Mouse (Mus musculus) heart, adult 11 months (tissue): ENCODE data around the gene Limch1.

Experiments used
- DNase-seq: peaks from one replicate; pipeline ENCODE4 v3.0.0; 2022

Limch1 gene

DNA sequence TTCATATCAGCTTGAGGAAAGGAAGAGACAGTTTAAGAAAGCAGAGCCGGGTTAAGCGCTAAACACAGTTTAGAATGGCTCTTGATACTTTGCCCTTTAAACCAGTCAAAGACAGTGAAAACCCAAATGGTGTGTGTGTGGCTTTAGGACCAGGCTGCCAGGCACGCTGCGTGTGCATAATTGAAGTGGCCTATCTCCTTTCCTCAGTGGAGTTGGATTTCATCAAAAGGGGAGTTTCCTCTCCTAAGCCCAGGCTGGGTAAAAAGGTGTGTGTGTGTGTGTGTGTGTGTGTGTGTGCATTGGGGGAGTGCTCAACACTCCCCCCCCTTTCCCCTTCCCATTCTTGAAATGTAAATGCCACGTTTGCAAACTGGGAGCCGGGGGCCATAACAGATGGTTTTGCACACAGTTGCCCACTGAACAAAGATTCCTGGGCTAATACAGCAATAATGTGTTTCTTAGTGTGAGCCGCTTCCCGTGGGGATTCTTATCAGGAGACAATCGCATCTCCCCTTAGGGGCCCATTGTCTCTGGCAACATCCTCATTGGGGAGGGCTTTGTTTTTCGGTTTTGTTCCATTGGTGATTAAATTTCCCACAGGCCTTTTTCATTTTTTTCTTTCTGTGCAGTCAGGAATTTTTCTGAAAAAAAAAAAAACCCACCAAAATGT lies 2.3 kb downstream of the Limch1 start:
- peak; percentile 95 for DNase-seq

DNA sequence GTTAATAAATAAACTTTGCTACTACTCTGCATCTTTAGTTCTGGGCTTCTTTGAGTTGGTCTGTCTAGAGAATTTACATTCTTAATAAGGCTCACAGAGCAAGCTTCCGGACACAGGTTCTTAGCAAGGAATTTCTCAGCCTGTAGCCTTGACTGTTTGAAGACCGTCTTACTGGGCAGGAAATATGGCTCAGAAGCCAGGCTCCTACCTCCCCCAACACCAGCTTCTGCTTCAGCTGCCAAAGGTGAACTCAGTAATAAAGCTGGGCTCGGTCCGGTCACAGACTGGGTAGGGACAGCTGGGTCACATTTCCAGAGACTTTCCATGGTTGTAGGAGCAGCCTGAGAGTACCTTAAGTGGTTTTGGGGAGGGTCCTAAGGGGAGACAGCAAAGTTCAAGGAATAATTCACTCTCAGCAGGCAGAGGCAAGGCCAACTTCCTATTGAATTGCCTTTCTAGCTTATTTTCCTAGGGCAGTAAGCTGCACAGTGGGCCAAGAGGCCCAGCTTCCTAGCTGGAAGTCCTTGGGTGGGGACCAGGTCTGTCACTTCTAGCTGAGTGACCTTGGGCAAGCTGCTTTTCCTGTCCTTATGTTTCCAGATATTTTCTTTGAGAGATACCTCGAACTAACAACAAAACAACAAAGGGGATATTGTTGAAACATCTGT lies 3.0 kb downstream of the Limch1 start:
- DNase-seq: peak; percentile 96

DNA sequence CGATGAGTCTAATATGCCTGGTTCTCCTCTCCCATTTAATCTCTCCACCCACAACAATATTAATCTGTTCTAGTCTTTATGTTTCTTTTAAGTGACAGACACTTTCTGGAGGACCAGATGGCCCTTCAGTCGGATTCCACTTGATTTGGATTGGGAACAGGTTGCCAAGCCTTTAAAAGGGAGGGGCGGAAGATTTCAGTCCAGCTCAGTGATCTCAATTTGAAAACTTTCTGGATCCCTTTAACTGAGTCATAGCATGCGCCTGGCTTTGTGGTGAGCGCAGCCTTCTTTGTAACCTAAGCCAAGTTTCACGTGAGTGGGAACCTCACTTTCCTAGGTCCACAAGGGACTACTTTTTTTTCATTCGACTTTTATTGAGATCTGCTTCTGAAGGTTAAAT lies 5.0 kb downstream of the Limch1 start:
- peak; percentile 88 for DNase-seq

DNA sequence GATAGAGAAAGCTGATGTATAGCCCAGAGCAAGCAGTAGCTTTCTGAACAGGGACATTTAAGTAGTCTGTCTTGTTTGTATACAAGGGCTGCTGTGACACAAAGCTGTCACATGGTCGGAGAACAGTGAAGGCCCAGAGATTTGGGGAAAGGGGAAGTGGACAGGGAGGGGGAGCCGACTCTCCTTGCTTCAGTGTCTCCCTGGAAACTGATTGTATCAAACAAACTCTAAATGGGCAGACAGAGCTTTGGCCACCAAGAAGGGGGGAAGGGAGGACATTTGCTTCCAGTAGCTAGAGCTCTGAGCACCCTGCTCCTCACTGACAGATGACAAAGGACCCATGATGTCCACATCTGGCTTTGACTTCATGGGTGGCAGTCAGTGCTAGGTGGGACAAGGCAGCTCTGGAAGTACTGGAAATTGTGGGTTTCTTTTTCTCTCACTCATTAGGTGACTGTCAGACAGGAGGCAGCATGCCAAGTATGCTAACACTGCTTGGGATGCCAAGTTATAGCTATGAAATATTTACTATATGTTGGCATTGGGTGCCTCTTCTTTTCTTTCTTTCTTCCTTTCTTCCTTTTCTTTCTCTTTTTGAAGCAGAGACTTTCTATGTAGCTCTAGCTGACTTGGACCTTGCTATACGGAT lies 5.8 kb downstream of the Limch1 start:
- DNase-seq: peak; percentile 91

DNA sequence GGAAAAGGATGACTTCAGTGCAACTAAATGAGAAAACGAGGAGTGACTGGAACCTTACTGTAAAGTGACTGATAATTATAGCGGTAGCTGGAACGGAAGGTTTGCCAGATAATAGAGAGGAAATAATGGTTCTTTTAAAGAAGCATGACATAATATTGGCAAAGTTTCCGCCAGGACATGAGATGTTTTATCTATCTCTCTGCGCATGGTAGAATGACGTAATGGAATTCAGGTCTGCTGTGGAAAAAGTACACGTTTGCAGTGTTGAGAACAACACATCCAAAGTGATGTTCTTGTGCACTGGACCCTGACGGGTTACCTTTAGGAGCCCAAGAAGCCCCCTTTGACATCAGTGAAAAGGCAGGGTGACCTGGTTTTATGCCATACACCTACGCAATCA lies 8.0 kb downstream of the Limch1 start:
- peak; percentile 75 for DNase-seq

DNA sequence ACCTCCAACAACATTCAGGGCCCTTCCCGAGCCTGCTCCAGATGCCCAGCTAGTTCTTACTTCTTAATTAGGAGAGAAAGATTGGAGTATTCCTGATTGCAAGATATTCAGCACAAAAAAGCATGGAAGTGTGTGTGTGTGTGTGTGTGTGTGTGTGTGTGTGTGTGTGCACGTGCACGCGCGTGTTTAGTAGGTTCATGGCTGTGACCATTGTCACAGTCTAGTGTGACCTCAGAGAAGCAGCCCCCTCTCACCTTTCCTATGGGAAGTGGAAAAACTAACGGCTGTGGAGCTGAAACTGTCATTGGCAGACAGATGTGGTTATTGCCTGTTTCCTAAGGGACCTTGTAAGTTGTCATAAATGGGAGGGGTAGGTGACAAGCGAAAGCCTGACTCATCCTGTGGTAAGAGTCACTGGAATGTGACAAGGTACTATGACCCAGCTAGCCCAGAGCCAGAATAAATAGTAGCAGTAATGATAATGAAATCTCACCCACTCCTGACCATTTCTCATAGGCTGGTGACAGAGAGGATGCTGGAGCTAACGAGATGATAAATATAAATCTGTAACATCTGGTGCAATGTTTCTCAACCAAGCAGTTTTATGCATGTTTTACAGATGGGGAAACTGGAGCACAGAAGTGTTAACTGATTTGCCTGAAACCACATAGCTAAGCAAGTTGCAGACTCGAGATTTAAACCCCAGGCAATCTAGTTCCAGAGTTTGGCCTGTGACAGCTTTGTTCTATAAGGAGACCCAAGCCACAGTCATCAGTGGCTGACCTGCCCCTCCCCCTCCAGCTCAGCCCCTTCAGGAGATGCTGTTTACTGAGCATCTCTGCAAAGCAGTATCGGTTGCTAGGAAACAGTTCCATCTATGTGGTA lies 11.4 kb downstream of the Limch1 start:
- peak; percentile 88 for DNase-seq

DNA sequence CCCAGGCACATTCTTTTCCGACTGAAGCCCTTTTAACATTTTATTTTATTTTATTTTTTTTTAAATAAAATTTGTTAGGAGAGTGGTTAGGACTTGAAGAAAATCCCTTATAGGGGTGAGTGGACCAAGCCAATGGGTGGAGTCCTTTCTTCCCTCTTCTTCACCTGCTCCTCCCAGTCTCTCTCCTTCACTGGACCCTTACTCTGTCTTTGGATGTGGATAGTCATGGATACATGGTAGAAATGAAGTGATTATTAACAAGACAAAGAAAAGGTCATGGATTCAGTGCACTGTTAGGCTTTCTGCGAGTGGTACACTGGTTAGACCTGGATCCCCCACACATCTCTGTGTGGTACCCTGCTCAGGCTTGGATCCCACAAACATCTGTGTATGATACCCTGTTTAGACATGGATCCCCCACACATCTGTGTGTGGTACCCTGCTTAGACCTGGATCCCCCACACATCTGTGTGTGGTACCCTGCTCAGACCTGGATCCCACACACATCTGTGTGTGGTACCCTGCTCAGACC lies 12.1 kb downstream of the Limch1 start:
- DNase-seq: peak; percentile 79

DNA sequence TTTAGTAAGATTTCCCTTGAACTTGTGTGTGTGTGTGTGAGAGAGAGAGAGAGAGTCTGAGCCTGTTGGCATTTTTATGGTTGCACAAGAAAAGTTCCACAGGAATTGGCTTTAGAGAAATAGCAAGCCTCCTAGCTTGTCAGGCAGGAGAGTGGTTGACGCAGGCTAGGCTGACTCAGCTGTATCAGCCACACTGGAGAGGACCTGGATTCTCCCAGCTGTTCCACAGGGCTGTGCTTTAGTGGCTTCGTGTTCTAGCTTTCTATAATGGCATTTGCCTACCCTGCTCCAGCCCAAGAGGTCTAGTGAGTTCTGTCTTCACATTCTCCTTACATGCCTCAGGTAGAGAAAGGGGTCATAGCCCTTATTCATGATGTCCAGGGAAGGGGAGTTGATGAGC lies 13.7 kb downstream of the Limch1 start:
- DNase-seq: no peak

DNA sequence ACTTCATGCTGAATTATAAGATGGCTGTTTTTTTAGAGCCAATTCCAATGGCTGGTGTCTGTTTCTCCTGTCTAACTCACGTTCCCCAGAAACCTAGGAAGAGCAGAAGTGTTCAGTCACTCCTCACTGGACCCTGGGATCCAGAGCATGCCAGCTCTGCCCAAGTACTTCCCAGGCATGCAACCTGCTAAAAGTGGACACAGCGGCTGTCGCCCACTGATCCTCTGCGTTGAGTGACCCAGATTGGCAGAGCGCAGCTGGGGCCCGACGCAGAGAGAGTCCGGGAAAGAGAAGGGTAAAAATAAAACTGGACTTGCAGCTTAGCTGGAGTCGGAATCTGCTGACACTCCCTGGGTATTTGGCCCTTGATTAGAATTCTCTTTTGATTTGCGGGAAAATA lies 15.1 kb downstream of the Limch1 start:
- peak; percentile 97 for DNase-seq

DNA sequence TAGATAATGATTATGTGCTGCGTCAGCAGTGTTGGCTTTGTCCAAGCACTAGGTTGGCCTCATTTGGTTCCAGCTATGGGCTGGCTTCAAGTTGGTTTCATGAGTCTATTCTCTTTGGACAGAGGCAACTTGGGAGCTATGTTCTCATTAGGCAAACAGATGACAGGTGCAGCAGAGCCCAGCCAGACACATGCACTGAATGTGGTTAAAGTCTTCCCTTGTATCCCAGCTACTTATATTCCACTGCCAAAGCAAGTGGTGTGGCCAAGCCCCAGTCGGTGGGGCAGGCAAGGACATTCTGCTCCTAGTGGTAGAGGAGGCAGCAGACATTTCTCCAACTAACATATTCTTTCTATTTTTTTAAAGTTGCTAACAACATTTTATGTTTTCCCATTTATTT lies 16.4 kb downstream of the Limch1 start:
- DNase-seq: peak; percentile 93

DNA sequence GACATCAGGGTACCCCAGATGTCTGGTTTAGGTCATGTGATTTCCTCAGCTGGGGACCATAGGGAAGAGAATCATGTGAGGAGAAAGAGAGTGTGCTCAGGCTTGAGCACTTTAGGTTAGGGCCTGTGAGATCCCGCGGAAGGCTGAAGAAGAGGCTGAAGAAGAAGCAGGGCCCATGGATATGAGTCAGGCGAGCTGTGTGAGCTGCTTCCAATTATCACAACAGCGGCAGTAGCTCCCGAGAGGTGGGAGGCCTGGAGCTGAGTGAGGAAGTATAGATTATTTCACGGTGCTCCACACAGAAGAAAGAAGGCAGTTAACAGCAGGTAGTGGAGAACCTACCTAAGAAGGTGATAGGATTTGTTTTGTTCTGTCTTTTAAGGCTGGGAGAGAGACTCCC lies 18.5 kb downstream of the Limch1 start:
- no peak for DNase-seq

DNA sequence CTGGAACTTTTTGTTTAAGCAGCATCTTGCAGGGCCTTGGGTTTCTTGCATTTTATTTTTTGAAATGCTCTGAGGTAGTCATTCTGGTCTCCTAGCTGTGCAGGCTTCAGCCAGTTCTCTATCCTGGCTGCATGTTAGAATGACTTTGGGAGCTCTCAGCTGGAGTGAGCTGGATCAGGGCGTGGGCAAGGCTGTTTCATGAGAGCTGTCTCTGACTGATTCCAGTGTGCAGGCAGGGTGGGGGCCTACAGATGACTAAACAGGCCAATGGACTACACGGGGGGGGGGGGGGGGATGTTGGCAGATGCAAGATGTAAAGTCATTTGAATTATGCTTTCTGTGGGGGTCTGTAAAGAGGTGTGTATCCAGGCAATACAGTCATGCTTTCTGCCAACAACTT lies 20.3 kb downstream of the Limch1 start:
- DNase-seq: peak; percentile 90

DNA sequence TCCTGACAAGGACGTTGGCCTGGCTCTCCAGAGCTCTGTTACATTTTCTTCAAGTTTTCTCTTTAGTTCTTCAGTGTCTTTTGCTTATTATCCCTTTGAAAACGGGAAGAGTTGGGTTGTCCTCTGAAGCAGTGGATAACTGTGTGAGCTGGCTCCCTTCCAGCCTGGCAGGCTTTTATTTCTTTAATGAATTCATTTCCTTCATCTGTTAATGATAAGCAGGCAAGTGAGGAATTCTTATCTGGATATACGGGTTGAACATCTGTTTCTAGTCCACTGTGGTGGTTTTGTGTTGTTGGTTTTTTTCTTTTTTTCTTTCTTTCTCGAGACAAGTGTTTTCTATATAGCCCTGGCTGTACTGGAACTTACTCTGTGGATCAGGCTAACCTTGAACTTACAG lies 22.4 kb downstream of the Limch1 start:
- DNase-seq: peak; percentile 51

DNA sequence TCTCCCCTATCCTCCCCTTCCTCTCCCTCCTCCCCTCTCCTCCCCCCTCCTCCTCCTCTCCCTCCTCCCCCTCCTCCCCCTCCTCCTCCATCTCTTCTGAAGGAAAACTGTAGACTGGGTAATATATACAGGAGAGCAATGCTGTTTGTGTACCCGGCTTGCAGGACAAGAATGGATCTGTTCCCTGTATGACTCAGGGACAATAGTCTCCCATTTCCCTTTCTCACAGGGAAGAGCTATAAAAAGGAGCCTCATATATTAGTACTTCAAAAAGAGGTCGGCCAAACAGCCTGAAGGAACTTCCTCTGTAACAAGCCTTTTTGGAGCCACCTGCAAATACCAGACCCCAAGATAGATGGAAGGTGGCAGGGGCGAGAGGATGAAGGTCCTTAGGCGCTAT lies 23.4 kb downstream of the Limch1 start:
- DNase-seq: peak; percentile 57

DNA sequence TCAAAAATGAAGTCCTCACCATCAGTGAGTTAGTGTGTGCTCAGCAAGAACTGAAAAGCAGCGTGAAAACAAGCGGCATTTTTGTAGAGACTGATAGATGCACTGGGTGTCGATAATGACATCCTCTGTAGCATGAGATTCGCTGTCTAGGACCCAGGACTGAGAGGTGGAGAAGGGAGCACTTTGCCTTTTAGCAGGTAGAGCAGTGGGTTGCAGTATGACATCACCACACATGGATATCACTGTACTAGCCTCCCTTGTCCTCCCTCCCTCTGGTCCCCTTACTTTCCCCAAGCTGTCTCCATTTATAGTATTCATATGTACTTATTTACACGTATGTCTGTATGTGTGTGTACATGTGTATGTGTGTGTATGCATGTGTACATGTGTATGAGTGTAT lies 23.9 kb downstream of the Limch1 start:
- DNase-seq: peak; percentile 17

DNA sequence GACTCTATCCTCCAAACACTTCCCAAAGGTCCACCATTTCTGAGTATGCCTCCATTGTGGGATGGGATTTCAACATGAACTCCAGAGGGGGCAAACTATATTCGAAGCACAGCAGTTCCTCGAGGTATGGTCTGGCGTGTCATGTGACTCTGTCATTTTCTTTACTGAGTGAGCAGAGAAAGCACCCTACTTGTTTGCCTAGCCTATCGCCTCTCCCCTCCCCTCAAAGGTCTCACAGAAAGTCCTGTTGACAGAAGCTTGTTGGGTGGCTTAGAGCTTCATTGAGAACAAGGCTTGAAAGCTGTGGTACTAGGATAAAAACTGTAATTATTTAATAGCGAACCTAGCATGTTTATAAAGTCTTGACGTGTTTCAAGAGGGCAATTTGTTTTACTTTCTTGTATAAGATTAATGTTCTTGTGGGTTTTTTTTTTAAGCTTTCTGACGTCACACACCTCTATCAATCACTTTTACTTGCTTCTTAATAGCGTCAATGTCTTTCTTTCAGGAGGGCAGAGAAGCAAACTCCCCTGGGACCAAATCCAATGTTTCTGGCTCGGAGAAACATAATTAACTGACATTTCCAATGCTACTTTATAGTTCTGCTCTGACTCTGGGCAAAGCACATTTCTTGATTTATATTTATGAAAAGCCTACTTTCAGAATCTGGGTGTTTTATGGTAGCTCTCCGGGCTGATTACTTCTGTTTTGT lies 32.5 kb downstream of the Limch1 start:
- DNase-seq: peak; percentile 71

DNA sequence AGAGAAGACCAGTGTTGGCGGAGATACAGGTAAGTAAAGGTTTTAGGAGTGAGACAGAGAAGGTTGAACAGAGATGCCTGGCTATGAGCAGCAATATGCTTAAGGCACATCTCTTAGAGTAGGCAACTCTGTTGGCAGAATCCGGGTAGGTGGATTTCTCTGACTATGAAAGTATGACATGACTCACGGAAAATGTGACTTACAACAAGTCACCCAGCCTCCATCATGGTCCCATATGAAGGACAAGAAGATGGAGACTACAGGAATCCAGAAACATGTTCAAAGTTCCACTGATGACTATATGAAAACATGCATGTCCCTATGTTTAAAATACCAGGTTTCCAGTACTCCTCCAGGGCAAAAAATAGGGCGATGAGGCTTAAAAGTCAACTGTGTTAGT lies 34.7 kb downstream of the Limch1 start:
- no peak for DNase-seq

DNA sequence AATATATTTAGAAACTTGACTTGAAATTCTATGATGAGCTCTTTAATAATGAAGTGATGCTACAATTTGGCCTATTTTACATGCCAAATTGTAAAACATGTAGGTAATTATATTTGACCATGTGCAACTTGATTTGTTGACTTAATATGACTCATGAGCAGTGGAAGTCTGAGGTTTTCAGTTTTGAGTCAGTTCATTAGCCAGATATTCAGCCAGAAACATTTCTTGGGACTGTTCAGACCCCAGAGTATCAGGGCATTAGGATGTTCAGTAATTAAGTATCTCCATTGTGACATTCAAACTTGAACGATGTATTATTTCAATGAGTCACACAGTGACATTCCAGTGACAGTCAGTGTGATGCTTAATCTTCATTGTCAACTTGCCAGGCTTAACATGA lies 35.9 kb downstream of the Limch1 start:
- DNase-seq: no peak

DNA sequence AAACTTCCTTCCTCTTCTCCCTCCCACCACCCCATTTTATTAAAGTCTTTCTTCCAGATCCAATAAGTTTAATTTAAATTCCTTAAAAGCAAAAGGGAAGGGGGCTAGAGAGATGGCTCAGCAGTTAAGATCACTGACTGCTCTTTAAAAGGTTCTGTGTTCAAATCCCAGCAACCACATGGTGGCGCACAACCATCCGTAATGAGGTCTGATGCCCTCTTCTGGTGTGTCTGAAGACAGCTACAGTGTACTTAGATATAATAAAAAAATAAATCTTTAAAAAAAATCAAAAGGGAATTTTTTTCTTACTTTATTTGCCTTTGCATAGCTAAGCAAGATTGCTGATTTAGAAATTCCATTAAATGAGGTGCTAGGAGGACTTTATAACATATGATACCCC lies 37.2 kb downstream of the Limch1 start:
- DNase-seq: no peak

DNA sequence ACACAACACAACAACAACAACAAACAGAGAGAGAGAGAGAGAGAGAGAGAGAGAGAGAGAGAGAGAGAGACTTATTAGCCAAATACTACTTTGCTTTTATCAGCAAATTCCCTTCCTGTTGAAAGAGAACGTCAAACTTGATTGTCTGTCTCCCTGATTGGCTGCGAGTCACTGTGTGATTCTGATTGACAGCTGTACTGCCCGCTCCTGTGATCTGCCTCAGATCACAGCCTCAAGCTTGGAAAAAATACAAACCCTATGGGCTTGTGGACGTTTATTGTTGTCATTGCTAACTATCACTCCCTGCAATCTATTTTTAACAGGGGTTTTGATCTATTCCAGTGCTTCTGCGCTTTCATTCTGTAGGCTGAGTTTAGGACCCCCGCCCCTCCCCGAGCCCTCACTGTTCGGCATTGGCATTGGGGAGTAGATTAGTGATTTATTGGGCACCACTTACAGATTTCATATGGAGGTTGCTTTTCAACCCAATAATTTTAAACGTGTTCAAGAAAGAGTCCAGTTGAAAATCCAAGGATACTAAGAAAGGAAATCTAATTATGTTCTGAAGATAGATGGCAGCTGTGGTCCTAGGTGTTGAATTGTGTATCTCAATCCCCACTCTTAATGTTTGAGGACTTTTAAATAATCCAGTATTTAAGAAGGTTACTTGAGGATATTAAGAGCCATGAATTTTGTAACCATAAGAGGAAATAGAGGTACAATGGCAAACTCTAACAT lies 39.2 kb downstream of the Limch1 start:
- DNase-seq: no peak

DNA sequence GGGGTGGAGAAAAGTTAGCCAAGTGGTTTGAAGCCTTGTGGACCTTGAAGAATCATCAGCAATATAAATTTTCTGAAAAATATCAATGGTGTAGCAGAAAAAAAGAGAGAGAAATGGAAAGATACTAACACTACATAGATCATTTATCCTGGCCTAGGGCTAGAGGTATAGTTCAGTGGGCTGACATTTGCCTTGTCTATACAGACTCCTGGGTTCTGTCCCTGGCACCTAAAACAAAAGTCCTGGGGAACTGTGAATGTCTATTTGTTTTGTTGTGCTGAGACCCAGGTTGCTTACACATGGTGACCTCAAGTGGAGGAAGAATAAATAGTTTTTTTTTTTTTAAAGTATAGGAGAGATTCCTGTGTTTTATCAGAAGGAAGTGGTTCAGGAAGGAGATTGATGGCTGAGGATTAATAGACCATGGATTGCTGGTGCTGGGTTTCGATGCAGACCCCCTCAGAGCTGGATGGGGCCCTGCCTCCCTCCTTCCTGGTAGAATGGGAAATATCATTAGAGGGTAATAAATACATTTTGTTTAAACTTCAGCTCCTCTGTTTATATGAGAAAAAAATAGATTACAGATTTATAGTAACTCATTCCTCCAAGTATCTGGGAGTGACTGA lies 40.5 kb downstream of the Limch1 start:
- DNase-seq: no peak
